Mouse (Mus musculus) layer of hippocampus, adult 2 months (tissue): ENCODE results near the gene Gins2. TPM values are rescaled to one million over a fixed set of nuclear protein-coding genes. Genes with fewer than 3 reads are reported as not detected.

Source experiments
- DNase-seq, 2 experiments: peaks; one replicate each; pipeline ENCODE4 v3.0.0; 2022; ENCODE audit warnings: low spot score in 2 of 2
- H3K27ac ChIP-seq: fragments of 200-600 bp; 2 replicates; pipeline ENCODE4 v1.8.1; 2022
- H3K4me3 ChIP-seq: fragments of 200-600 bp; 2 replicates; pipeline ENCODE4 v1.8.1; 2022; ENCODE audit warnings: mild to moderate bottlenecking
- CTCF ChIP-seq: fragments of 200-600 bp; conservative IDR thresholded peaks from 2 replicates; pipeline ENCODE4 v1.8.1; 2022; ENCODE audit warnings: antibody characterized with exemption, mild to moderate bottlenecking, moderate library complexity
- total RNA-seq, 2 experiments: library from RNA; stranded (reverse); gene quantifications; 2 replicates each; pipeline ENCODE4 v1.2.3; 2021

The Gins2 gene
- total RNA-seq, 2 experiments from 2014 or later, result 5.2 to 6.2 TPM

DNA sequence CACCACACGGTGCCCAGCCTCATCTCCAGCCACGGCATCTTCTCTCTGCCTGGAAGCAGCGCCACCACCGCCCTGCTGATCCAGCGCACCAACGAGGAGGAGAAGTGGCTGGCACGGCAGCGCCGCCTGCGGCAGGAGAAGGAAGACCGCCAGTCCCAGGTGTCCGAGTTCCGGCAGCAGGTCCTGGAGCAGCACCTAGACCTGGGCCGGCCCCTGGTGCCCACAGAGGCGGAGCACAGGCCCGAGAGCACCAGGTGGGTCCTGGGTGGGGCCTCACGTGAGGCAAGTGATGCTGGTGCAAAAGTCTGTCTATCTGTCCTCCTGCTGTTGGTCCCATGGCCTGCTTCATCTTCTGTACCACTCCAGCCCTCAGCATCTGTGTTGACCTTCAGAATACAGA, 20.0 kb downstream of the Gins2 start:
- Histone ChIP-seq H3K4me3 (no peak overlapping the region), H3K27ac (peak overlapping the region; percentile 97)
- peak; percentile 33 for TF ChIP-seq CTCF
- DNase-seq, result no peak

DNA sequence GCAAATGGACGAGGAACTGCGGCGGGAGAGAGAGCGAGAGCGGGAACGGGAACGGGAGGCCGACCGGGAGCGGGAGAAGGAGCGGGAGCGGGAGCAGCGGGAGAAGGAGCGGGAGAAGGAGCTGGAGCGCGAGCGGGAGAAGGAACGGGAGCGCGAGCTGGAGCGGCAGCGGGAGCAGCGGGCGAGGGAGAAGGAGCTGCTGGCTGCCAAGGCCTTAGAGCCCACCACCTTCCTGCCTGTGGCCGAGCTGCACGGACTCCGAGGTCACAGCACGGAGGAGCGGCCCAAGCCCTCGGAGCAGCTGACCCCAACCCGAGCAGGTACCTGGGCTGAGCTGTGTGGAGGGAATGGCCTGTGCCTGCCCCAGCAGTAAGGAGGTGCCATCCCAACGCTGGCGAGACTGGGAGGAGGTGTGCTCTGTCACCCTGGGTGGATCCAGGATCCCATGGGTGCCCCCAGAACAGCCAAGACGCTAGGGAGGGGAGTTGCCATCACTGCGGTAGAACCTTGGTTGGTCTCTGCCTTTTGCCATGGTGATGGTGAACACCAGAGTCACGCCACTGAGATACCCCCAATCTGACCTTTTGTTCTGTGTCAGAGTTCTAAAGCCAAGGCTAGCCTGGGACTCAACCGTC, 20.8 kb downstream of the Gins2 start:
- DNase-seq, result no peak
- Histone ChIP-seq H3K27ac (peak overlapping the region; percentile 97), H3K4me3 (no peak overlapping the region)
- no peak for TF ChIP-seq CTCF

DNA sequence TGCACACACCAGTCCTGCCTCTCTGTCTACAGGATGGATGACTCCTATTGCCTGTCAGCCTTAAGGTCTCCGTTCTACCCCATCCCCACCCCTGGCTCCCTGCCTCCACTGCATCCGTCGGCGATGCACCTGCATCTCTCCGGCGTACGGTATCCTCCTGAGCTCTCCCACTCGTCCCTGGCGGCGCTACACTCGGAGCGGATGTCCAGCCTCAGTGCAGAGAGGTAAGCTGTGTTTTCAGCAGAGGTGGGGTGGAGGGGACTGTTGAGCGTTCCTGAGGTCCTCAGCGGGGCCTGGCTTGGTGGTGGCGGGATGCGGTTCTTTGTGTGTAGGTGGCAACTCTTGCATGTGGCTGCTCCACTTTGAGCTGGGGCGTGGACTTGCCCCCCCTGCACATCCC, 21.4 kb downstream of the Gins2 start:
- peak overlapping the region; percentile 97; the same call in 1 of the 2 replicates for H3K27ac ChIP-seq
- no peak overlapping the region for H3K4me3 ChIP-seq
- TF ChIP-seq CTCF, result no peak
- no peak for DNase-seq

DNA sequence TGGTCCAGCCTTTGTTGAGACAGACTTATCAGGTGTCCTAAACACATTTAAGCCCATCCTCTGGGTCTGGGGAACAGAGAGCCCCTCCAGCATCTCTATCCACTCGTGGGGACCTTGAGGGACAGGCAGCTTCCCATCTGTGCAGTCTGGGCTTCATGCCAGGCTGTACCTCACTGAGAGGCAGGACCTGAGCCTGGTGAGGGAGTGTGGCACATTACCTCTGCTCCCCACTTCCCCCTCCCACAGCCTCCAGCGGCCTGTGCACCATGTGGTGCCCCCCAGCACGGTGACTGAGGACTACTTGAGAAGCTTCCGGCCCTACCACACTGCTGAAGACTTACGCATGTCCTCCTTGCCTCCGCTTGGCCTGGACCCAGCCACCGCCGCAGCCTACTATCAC, 22.4 kb downstream of the Gins2 start:
- DNase-seq, result no peak
- peak overlapping the region; percentile 97 for H3K27ac ChIP-seq
- no peak for TF ChIP-seq CTCF
- H3K4me3 ChIP-seq, result no peak overlapping the region

DNA sequence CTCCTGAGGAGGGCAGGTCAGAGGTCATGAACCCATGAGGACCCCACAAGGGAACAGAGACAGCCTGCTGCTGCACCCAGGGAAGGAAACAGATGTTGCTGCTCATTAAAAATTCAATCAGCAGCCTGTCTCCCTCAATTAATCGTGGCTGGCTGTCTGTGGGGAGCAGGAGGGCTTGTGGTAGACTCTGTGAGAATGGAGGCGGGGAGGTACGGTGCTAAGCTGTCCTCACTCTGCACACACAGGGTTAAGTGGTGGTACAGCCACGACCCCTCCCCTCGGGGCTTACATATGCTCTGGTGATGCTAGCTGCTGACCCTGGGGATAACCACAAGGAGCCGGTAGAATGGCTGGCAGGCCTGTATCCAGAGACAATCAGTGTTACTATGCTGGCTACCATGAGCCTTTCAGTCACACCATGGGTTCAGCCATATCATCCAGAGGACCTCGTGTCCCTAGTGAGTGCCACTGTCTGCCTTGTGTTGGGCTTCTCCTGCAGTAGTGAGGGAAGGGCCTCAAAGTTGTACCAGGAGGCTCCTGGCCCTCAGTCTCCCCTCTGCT, 23.9 kb downstream of the Gins2 start:
- Histone ChIP-seq H3K4me3 (no peak overlapping the region), H3K27ac (peak overlapping the region; percentile 97)
- no peak for TF ChIP-seq CTCF
- no peak for DNase-seq

DNA sequence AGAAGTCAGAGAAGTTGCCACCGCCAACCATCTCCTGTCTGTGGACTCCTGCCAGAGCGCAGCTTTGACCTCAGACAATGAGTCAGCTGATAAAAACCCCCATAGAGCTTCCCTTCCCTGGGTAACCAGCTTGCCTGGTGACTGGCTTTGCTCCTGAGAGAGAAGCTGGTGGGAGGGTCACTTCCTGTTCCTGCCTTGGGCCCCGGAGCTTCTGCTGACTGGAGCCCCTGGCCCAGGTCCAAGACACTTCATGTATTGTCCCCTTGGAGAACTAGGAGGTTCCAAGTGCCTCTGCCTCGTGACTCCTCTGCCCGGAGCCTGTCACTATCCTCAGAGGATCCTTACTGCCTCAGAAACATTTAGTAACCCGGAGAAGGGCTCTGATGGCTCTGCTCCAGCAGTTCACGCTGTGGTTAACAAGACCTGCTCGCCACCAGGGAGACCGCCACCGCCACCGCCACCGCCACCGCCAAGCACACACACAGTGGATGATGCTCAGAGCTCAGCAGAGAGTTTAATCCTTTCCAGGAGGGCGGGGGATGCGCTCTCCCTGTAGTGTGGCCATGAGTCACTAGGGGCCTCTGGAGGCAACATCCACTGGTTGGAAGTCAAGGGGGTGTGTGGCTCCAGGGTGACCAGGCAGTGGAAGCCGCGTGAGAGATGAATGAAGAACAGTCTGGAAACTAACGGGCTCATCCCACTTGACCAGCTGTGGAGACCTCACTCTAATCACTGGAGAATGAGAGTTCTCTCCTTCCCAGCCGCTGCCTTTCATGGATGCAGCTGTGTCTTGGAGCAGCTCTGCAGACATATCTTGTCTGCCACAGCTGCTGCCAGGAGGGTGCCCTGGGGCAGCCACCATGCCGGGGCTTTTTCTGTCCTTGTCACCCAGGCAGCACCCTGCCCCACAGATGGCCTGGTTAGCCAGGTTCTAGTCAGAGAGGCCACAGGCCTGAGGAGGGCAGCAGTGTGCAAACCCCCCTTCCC, 25.0 kb downstream of the Gins2 start:
- H3K4me3 ChIP-seq, result peak overlapping the region; percentile 0; the same call in 1 of the 2 replicates
- peak in 1 of 2 experiments; percentile 62 for DNase-seq

DNA sequence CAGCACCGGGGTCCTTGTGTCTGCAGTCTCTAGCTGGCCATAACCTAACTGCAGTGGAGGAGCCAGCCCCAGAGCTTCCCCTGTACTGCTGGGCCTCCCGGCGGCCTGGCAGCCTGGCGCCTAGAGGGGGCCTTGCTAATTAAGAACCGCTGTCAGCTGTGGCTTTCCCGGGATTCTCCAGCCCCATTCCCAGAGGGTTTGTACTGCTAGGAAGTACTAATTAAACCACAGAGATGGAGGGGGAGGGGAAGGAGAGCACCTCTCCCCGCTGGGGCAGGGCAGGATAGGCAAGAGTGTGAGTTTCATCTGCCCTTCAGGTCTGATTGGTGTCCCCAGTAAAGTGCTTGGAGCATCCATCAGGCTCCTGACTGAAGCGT, 25.8 kb downstream of the Gins2 start:
- DNase-seq, result no peak
- Histone ChIP-seq H3K4me3 (peak overlapping the region; percentile 0; the same call in 1 of the 2 replicates), H3K27ac (peak overlapping the region; percentile 97)
- no peak for TF ChIP-seq CTCF

More for the DNA sequence above, 25.0 kb downstream of the Gins2 start:
- peak overlapping the region; percentile 97 for H3K27ac ChIP-seq
- peak; percentile 53 for TF ChIP-seq CTCF

DNA sequence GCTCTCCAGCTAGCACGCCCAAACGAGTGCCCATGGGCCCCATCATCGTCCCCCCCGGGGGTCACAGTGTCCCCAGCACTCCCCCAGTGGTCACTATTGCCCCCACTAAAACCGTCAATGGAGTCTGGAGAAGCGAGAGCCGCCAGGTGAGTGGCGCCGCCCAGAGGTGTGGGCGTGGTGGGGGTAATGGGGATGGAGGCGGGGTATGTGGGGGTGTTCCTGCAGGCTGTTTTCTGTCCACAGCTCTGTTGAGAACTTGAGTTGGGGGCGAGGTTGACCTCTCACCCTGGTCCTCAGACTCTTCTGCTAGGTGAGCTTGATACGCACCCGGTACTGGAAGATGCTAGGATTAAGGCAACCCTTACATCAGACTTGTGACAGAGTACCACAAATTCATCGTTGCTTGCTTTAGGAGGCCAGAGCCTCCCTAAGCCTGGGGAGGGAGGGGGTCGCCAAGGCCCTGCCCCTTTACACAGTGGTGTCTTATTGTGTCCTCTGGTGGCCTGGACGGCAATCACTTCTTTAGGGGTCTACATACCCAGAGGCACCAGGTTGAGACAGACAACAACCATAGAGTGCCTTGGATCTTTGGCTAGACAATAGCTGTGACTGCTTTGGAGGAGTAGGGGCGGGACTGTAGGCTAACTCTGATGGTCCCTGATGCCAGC, 26.3 kb downstream of the Gins2 start:
- DNase-seq, result no peak
- H3K27ac ChIP-seq, result peak overlapping the region; percentile 97
- no peak for TF ChIP-seq CTCF
- no peak overlapping the region for H3K4me3 ChIP-seq

DNA sequence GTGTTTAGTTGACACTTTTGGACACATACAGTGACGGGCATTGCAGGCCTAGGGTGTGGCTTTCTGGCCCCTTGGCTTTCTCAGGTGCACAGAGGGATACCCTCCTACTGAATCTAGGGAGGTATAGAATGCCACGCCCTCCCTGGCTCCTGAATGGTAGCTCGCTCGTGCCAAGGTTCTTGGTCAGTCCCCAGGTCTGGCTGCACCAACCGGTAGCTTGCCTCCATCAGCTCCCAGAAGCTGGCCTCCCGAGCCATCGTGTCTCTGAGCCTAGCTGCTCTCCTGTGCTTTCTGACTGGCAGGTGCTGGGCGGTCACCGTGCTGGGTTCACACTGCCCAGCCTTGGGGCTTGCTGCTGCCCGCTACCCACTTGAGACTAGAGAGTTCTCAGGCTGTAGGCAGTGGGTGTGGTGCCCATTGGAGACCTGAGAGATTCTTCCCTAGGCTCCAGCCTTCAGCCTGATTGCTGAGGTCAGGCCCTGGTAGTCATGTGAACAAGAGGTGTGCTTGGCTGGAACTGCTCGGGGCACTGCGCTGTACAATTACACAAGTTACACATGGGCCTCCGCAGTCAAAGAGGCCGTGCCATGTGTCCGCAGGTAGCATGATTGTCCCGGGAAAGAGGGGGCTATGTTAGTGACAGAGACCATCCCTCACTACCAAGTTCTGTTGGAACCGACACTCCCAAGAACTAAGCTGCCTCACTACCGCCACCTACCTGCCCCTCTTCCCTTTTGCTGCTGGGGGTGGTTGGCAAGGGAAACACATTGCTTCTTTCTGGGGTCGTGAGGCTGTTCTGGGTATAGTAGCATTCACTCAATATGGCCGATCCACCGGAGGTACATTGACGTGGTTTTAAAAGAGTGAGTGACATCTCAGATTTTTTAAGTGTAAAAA, 27.3 kb downstream of the Gins2 start:
- peak in 1 of 2 experiments; percentile 70 for DNase-seq
- Histone ChIP-seq H3K27ac (peak overlapping the region; percentile 97), H3K4me3 (no peak overlapping the region)
- peak; percentile 80 for TF ChIP-seq CTCF

DNA sequence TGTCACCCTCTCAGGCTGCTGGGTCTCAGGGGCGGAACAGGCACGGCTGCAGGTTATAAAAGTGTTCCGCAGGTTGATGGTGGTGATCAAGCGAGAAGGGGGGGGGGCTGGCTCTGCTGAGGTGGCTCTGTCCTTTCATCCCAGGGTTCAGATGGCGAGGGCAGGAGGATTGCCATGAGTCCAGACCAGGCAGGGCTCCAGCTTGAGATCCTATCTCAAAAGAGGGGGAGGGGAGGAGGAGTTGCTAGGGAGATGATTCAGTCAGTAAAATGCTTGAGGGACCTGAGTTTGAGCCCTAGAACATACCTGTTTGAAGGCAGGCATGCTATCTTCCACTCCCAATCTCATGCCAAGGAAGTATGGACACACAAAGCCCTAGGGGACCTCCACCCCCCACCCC, 28.6 kb downstream of the Gins2 start:
- H3K4me3 ChIP-seq, result no peak overlapping the region
- no peak for TF ChIP-seq CTCF
- no peak for DNase-seq
- peak overlapping the region; percentile 97 for H3K27ac ChIP-seq

DNA sequence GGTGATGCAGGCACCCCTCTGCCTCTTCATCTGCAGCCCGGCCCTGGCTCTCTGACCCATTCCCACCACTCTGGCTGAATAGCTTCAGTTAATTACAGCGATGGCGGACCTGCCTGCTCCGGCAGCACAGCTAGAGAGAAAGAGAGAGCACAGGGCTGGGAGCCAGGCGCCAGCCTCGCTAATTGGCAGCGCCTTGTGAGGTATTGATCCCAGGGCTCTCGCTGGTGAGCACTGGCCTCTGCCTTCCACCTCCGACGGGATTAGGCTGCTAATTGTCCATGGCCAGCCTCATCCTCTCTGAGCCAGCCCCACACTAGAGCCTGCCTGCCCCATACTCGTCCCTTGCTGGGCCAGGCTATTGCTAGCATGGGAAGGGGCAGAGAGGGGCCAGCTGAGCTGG, 29.4 kb downstream of the Gins2 start:
- DNase-seq, result peak in 1 of 2 experiments; percentile 64
- TF ChIP-seq CTCF, result no peak
- peak overlapping the region; percentile 97 for H3K27ac ChIP-seq
- H3K4me3 ChIP-seq, result no peak overlapping the region

DNA sequence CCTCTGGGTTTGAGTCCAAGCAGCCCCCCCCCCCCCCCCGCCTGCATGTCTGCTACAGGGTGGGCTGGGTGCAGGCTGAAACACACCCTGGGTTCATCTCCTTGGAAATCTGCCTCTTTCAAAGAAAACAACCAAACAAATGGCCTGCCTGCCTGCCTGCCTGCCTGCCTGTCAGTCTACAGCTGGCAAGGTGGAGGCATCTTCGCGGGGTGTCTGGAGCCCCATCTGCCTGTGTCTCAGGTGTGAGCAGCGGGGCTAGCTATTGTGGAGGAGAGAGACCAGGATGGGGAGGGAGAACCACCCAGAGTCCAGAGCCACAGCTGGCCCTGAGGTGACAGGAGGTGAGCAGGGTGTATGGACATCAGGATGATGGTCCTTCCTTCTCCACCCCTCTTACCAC, 30.9 kb downstream of the Gins2 start:
- peak overlapping the region; percentile 97 for H3K27ac ChIP-seq
- DNase-seq, result no peak
- no peak overlapping the region; the same call in 1 of the 2 replicates for H3K4me3 ChIP-seq
- TF ChIP-seq CTCF, result no peak
